Mouse (Mus musculus) gastrocnemius, postnatal 14 days (tissue): ENCODE measurements around the gene Epb41. TPM values are rescaled to one million over a fixed set of nuclear protein-coding genes. Genes with fewer than 3 reads are reported as not detected.

Experiments used
- DNase-seq: peaks from one replicate; pipeline ENCODE4 v3.0.0; 2021; ENCODE audit warnings: mixed read lengths
- intact Hi-C: fragments of 180-260 bp; cut with DNase I; formaldehyde crosslinking; loops from one replicate; pipeline ENCODE4 v1.15.1; 2025; ENCODE audit warnings: low total_unique reads
- total RNA-seq, 2 experiments: library from RNA; stranded (reverse); gene quantifications; 2 replicates each; pipeline ENCODE4 v1.2.3; 2021

Epb41 gene
- total RNA-seq, 2 experiments from 2014 or later = 63.2 to 71.7 TPM

DNA sequence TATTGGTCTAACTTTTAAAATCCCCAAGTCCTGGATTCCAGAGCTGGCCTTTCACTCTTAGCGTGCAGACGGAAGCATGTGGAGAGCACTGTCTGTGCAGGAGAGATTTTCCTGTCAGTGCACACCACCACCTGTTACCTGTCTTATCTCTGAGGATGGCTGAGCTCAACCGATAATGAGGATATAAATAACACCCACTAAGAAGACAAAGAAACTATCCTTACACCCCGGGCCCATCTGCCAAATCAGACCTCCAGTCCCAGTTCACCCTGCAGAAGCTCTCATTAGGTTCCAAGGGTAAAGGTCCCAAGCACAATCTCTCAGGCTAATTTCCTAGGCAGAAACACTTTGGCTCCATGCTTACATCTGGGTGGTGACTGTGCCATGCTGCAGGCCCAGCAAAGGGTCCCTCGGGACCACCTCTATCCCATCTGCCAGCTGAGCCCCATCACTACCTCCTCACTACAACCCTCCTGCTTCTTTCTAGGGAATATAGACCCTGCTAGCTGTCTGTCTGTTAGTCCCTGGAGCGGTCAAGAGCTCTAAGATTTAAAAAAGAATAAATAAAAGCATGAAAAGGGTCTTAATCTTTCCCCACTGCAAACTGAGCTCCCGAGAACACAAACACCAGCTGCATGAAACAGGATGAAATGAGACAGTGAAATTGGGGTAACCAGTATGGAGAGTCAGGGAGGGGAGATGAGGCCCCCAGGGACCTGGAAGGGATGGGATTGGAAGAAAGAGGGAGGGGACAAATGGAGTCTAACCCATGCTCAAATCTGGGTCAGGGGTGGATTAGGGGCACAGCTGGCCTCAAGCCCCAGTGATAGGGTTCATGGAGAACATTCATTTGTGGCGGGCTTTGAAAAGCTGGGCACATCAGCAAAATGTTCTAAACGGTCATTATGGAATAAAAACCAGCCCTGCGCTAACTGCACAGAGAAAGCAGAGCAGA lies 23.5 kb downstream of the Epb41 start:
- DNase-seq = no peak
- intact Hi-C loops = no loop called here

DNA sequence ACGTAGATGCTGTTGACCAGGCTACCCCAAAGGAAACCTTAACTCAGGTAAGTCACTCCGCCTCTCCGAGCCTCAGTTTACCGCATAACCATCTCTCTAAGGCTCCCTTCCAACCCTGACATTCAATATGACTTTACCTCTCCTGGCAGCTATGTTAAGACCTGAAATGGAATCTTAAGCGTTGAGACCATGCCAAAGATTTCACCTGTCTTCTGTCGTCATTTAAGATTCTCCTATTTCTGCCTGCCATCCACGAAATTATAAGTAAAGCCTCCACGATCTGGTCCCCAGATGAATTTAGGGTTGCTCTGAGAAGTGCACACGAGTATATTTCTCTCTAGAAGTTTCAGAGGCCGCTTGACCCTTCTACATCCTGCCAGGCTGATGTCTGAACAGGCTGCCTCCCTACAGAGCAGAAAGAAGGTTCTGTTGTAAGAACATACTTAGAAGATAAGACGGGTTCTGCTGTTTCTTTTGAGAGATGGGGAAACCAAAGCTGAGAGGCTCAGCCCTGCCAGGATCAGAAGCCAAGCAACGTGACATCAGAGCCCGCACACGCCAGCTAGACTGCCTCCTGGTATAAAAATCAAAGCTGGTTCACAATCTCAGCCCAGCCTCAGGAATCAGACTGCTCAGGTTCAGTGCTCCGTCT lies 25.4 kb downstream of the Epb41 start:
- intact Hi-C loops = no loop called here
- DNase-seq = peak; percentile 18

DNA sequence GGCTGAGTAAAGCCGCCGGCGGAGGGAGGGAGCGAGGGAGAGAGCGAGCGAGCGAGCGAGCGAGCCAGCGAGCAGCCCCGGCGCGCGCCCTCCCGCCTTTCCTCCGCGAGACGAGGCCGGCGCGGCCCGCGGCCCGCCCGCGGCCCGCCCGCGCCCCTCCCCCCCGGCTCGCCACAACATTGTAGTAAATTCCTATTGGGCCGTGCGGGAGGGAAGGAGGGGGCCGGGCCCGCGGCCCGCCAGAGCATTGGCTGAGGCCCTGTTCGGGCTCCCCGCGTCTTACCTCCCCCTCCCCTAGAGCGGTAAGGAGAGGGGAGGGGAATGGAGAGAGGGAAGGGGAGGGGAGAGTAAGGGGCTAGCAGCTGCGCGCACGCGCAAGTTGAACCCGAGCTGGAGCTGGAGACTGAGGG lies 26.1 kb downstream of the Epb41 start:
- intact Hi-C loops = no loop called here
- DNase-seq = peak; percentile 86

GRCm38 (mm10) chr4:132048011-132048991 lies 26.8 kb downstream of the Epb41 start:
- intact Hi-C loops = no loop called here
- no peak for DNase-seq

DNA sequence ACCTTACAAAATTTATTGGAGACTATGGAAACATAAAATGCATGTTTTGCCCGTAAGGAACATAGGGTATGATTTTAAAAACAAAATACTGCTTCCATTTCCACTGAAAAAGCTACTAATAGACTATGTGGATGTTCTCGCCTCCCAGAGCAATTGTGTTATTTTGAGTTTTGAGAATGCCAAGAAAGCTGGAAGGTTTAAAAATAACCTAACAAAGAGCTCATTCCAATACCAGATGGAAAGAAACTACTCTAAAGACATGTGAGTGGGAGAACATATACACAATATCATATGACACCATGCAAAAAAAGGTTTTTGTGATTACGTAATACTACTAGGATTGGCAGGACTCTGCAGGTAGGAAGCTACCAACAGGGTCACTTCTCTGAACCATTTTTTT lies 31.4 kb downstream of the Epb41 start:
- intact Hi-C loops = no loop called here
- DNase-seq = no peak

DNA sequence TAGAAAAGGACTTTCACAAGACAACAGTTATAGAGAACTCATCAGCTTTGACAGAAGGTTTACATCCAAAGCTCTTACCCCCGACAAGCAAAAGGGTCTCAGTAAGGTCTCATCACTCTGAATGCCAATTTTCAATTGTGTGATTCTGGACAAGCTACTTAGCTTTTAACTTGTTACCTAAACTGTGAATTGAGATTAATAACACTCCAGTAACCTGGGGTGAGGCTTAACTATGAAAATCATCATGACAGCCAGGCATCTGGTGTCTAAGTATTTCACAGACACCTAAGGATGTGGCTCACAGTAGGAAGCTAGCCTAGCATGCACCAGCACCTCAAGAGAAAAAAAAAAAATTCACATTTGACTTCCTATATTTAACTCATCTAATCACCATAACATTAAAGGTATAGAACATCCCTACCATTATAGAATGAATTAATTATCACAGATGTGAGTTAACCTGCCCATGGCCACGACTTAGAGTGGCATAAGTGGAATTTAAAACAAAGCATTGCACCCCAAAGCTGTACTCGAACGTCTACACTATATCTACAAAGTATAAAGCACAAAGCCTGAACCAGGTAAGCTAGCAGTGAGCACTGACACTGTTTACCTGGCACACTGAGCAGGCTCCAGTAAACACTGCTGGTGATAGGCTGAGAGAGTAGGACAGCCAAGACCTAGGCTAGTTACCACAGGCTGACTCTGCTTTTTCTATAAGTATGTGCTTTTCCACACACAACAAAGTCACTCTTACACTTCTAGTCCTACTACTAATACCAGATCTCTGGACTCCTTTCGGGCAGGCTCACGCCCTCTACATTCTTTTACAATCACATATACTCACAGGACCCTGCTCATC lies 33.4 kb downstream of the Epb41 start:
- no peak for DNase-seq
- intact Hi-C loops = no loop called here

DNA sequence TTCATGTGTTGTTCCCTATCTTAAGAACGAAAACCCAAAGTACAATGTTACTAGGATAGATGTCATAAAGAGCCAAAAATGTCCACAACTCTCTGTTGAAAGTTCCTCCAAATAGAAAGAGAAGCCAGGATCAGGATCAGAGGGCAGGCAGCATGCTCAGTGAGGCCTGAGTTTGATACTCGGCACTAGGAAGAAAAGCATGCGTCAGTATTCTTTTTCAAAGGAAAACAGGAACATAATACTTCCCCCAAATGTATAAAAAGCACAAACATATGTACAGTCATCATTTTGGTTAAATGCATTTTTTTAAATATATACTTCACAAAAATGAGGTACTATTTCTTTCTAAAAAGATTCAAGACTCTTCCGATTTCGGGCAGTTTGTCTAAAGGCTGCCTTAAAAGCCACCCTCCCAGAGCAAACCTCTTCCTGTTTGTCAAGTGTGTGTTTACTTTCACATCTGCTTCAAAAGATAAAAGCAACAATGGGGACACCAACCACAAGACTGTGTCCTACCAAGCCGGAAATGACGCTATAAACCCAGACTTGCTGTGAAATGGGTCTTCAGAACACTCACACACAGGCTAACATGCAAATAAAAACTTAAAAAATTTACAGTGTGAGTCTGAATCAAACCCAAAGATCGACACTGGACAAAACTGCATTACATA lies 35.0 kb downstream of the Epb41 start:
- no peak for DNase-seq
- intact Hi-C loops = no loop called here

DNA sequence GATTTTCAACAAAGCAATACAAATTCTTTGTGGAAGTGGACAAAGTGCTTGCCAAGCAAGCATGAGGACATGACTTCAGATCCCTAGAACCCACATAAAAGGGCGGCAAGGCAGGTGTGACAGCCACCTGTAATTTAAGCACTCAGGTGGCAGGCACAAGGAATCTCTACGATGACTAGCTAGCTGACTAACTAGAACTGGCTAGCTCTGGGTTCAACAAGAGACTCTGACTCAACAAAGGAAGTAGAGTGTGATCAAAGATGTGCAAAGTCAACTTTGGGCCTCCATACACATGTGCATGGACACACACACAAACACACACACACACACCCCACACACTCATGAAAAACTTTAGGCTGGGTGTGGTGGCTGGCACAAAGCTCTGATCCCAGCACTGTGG lies 35.6 kb downstream of the Epb41 start:
- DNase-seq = no peak
- intact Hi-C loops = no loop called here

DNA sequence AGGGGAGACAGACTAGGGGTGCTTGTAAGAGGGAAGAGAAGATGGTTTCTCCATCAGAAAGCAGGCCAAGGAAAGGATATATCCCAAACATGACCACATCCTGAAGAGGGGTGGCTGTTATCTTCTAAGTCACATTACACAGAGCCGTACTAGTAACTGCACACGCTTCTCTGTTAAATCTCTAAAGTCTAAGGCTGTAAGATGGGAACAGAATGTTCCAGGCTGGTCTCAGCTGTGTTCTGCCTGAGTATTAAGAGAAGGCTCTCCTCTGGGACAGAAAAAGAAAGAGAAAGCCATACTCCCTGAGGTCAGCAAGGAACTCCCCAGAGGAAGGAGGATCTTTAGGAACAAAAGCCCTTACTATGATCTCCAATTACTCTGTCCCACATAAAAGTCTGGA lies 36.3 kb downstream of the Epb41 start:
- intact Hi-C loops = no loop called here
- no peak for DNase-seq

DNA sequence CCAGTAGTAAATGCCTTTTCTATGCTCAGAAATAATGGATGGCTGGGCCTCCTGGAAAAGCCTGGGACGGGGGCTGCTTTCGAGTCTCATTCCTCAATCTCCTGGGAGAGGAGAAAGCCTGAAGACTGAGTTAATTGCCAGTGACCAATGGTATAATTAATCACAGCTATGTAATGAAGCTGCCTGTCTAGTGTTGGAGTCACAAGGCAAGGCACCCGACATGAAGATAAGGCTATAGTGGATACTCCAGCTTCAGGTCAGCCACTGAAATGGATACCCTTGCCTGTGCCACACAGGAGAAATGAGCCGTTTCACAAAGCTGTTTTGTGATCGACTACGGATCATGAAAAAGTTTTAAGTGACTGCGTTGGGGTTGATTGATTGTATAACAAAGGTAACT lies 37.1 kb downstream of the Epb41 start:
- intact Hi-C loops = no loop called here
- DNase-seq = no peak

GRCm38 (mm10) chr4:132037137-132037536 lies 38.0 kb downstream of the Epb41 start:
- intact Hi-C loops = no loop called here
- DNase-seq = no peak

DNA sequence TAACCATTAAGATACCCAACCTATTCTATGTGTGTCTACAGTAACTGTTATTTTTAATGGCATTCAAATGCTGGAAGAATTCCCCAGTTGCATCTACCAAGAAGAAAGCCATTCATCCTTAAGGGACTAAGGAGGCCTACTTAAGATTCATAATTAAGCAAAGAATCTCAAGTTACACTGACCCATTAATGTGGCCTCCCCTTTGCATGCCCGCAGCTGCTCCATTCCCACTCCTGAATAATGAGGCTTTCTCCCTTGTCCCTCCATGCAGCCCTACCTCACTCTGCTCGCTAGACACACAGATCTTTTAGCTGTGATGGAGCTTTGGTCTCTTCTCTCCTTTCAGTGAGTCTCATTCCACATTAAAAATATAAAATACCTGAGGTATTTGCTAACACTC lies 40.9 kb downstream of the Epb41 start:
- intact Hi-C loops = no loop called here
- no peak for DNase-seq

- no peak for DNase-seq
Observed at GRCm38 (mm10) chr4:132033183-132033582, 41.9 kb downstream of the Epb41 start.

GRCm38 (mm10) chr4:132029851-132030741 lies 45.0 kb downstream of the Epb41 start:
- DNase-seq = no peak
- intact Hi-C loops = no loop called here

More at GRCm38 (mm10) chr4:132033183-132033582, 41.9 kb downstream of the Epb41 start:
- intact Hi-C loops = no loop called here

DNA sequence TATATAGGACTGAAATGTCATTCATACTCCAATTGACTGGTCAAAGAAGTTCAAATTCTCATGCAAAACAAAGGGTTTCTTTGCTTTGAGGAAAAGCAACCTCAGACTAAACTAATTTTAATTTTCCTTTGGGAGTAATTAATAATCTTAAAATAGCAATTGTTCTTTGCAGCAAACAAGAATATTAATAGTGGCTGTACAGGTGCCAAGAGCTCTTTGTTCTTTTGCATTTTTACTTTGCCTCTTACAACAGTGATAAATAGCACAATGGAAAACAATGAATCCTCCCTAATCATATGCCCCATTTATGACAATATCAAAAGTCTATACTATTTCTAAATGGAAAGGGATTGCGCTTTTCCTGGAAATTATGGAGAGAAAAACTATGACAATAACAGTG lies 47.3 kb downstream of the Epb41 start:
- intact Hi-C loops = no loop called here
- no peak for DNase-seq

DNA sequence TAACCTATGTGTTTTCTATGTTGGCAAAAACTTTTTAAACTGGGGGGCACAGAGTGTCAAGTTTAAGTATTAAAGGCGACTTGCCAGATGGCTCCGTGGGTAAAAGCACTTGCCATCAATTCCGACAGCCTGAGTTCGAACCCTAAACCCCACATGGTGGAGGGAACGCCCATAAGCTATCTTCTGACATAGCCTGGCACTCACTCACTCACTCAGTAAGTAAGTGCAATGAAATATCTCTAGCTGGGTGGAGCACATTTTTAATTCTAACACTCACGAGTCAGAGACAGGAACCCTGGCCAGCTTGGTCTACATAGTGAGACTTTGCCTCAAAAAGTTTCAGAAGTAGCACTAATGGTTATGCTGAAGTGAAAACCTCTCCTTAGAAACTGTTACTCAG lies 48.0 kb downstream of the Epb41 start:
- no peak for DNase-seq
- intact Hi-C loops = no loop called here

DNA sequence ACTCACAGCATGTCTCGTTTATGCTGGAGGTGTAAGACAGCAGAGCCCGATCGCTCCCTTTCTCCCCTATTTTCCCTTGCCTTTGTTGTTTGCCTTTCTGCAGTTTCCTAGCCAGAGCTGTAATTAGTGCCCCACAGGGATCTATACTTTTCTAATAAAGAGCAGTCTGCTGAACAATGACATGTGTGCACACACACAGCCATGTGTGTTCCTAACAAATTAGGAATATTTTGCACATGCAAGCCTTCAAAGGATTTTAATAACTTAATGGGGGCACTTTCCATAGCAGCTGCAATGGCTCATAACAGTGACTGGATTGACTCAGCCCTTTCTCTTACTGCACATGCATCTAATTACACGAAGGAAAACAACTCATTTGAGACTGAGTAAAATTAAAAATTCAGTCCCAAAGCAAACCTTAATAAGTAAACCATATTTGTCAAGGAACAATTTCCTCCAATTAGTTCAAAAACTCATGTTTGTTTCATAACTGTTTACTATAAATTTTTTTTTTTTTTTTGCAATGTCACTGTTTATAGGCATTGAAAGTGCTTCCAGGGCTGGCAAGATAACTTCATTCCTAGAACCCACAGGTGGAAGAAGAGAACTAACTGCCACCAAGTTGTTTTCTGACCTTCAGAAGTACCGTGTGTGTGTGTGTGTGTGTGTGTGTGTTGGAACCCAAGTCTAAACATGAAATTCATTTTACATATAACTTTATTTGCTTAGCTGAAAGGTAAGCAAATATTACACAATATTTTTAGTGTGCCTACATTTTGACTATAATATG lies 49.2 kb downstream of the Epb41 start:
- intact Hi-C loops = no loop called here

More for the DNA sequence above, 49.2 kb downstream of the Epb41 start:
- DNase-seq = no peak
